In genomic region chr7:93982103-93982502, GRCm38 (mm10) we compare ENCODE assay signal across 16 mouse cellular contexts.
DNase-seq lines count a peak whose midpoint lies in the region; ATAC-seq lines count a peak whose summit lies in the region.
"Had no signal": no experiment of that assay in that cellular context is flagged by ENCODE, and none has a peak within 500 bp of the region (broad histone marks: within the 10 kb centered on the region; RNA-seq: fewer than 3 reads in every experiment).

No protein-coding gene starts in this region.

- peak; percentile 4 to 21 for DNase-seq in frontal cortex, adult 2 months (ENCODE audit: extremely low spot score in 1 of 2, low spot score in 1 of 2)
- DNase-seq in frontal cortex, postnatal 10 days (ENCODE audit: low spot score in 2 of 2) = no peak
- DNase-seq in left cerebral cortex, adult 11 months (ENCODE audit: low spot score) = peak; percentile 7
- DNase-seq in left cerebral cortex, postnatal 4 days = no peak
- DNase-seq in right cerebral cortex, adult 2 months (ENCODE audit: low spot score in 2 of 2) = peak; percentile 3 to 5
- DNase-seq in right cerebral cortex, postnatal 14 days = no peak
- DNase-seq: adrenal gland, adult 2 months; adrenal gland, postnatal 25 days; cerebellum, adult 2 months; cerebellum, postnatal 10 days; forebrain, postnatal 0 days; gastrocnemius, postnatal 25 days; heart, adult 11 months; heart, postnatal 36 days had no signal

- no peak for ATAC-seq in granulocyte monocyte progenitor cell, adult 5-6 weeks (replicated peaks; ENCODE audit: poor library complexity, severe bottlenecking)
- ATAC-seq: forebrain, embryonic 13.5 days; forebrain, postnatal 0 days had no signal

- intact Hi-C loops in left cerebral cortex, postnatal 4 days (cut with DNase I) = no loop called here

Comparison
In these comparisons a context has a peak if more than half of its experiments do, and no peak if none do; other contexts are left out.
1. DNase-seq: peak in frontal cortex, adult 2 months (2 of 2), left cerebral cortex, adult 11 months (single experiment) and right cerebral cortex, adult 2 months (2 of 2); none in frontal cortex, postnatal 10 days (0 of 2), left cerebral cortex, postnatal 4 days (single experiment) and right cerebral cortex, postnatal 14 days (single experiment).